Mouse (Mus musculus) retina, postnatal 1 day (tissue): ENCODE measurements at regions not wholly inside any gene's neighbourhood (a gene's known extent, or its start where the extent isn't known, plus 50 kb on each side); places are given as distances from the start of the nearest gene placed in this dataset.
A peak's percentile ranks its signal among the peaks of the same experiment; 100 is the strongest.

Source experiments
- DNase-seq: peaks from one replicate; pipeline ENCODE4 v3.0.0-alpha.2; 2012

DNA sequence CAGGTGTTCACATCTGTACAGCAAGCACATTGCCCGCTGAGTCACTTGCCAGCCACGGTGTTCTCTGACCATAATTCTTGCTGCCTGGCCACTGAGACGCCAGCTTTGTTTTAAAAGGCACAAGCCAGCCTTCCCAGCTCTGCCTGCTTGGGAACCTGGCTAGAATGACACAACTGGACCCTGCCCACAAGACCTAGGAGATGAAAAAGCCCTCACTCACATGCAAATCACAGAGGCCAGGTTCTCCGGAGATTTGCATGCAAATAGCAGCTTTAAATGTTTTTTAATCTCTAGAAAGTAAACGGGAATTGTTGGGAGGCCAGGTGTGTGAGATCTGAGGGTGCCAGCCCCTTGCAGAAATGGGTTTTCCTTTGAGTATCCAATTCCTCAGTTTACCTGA lies 71.9 kb downstream of the 1810010D01Rik start:
- no peak for DNase-seq

DNA sequence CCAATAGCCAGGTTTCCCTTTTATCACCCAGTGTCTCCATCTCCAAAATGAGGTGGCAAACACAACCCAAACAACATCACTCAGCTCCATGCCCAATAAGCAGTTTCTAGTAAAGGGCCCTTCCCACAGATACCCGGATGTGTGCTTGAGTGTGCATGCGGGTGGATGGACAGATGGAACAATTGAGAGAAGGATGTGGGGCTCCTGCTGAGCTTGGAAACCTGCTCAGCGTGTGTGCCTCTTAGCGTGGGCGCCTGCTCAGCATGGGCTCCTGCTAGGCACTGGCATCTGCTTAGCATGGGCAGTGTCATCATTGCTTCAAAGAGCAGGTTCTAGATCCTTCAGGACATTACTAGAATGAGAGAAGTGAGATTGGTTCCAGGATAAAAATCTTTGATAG lies 75.4 kb downstream of the 1810010D01Rik start:
- no peak for DNase-seq

DNA sequence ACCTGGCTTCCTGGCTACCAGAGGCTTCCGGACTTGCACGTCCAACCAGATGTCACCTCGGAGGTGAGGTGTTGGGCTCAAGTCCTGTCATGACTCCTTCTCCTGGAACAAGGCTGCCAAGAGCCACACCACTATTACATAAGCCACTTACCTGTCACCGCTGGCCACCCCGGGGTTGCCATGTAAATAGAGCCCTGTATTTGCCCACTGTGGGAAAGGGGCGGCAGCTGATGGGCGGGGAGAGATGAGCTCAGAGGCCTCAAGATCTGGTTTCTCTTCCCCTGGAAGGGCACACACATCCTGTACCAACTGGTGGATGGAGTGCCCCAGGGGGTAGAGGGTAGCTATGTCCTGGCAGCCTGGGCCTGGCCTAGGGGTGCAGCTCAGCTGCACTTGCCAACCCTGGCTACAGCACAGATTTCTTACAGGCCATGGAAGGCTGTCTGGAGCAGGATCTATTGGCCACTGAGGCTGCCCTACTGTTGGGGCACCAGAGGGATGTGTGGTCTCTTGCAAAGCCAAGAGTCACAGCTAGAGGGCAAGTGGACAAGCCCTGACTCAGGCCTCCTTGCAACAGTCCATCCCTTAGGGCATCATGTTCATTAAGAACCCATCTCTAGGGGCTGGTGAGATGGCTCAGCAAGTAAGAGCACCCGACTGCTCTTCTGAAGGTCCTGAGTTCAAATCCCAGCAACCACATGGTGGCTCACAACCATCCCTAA lies 76.3 kb downstream of the 1810010D01Rik start:
- no peak for DNase-seq

DNA sequence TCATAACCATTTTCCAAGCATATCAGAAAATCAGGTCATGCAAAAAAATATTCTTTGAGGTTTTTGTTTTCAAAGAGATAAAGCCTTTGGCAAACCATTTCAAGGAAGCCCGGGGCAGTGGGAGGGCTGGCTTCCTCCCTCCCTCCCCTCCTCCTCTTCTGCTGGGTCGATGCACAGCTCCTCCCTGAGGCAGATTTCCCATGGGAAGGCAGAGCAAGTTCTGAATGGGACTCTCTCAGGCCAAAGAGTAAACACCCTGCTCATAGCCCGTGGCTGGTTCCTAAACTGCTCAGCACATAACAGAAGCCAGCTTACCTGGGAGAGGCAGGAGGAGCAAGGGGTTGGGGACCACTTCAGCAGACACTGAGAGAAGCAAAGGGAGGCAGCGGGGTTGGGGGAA lies 77.9 kb downstream of the 1810010D01Rik start:
- DNase-seq = peak; percentile 68

DNA sequence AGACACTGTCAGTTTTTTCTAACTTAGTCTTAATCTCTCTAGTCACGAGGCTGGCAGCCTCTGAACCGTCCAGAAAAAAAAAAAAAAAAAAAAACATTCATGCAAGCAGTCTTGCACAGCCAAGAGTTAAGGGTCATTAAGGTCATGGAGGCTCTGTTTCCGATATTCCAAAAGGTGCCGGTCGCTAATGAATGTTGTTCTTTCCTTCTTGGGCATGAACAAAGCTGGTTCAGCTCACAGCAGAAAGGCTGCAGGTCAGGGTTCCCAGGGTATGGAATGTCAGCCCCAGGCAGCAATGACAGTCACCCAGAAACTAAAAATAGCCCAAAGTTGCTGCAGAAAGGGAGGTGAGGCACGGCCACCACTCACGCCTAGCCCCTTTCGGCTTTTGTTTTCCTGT lies 80.3 kb downstream of the 1810010D01Rik start:
- no peak for DNase-seq

DNA sequence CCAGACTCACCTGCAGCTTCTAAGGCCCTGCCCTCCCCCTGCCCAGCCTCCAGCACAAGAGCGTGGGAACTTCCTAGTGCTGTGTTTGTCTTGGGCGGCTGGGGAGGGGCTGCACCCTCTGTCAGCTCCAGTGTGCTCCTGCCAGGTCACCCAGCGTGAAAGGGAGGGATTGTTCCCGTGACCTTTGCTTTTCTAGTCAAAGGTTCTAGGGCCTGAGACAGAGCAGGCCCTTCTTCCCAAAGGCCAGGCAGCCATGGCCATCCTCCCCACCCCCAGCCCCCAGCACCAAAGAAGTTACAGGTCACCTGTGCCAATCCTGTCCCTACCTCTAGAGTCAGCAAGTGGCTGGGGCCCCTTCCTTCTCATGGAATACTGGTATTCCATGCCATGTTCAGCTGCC lies 80.7 kb downstream of the 1810010D01Rik start:
- DNase-seq = no peak

DNA sequence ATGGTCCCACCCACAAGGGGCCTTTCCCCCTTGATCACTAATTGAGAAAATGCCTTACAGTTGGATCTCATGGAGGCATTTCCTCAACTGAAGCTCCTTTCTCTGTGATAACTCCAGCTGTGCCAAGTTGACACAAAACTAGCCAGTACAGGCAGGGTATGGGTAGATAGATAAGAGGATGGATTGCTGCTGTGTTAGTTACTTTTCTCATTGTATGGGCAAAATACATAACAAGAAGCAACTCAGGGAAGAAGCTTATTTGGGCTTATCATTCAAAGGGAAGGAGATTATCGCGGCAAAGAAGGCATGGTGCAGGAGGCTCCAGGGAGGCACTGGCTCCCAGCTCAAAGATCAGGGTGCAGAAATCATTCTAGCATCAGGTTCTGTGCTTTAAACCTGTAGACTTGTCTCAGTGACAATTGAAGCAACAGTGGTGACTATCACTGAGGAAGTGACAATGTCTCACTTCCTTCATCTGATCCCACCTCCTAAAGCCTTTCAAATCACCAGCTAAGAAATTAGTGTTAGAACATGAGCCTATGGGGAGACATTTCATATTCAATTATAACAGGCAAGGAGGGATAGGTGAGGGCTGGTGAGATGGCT lies 83.8 kb downstream of the 1810010D01Rik start:
- DNase-seq = no peak

DNA sequence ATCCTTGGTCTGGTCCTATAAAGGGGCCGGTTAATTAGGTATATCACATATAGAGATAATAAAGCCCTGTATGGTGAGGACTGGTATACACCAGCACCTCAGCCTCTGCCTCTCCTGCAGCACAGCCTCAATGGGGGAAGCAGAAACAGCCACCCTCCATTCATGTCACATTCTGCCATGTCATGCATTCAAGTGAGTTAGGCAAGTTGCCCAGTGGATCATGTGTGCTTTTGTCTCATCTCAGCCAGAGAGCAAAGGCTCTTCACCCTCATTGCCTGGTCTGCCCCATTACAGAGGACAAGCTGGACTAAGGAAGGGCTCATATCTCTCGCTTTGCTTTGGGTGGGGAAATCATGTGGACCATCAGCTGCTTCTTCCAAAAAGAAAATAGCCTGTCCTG lies 85.4 kb downstream of the 1810010D01Rik start:
- DNase-seq = peak; percentile 82

DNA sequence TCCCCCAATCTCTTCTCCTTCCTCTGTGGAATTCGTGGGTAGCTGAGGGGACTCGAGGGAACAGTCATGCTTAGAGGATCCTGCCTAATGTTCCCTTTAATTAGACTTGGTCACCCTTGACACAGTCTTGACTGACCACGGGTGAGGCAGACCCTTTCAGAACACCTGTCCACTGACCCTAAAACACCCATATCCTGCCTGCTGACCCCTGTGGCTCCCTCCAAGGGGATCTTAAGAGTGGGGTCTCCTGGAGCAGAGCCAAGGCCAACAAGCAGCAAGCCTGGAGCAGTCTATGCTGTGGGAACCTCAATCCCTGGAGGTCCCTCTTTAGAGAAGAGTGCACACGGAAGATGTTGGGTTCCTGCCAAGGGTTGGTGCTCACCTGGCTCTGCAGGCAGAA lies 89.5 kb downstream of the 1810010D01Rik start:
- no peak for DNase-seq

DNA sequence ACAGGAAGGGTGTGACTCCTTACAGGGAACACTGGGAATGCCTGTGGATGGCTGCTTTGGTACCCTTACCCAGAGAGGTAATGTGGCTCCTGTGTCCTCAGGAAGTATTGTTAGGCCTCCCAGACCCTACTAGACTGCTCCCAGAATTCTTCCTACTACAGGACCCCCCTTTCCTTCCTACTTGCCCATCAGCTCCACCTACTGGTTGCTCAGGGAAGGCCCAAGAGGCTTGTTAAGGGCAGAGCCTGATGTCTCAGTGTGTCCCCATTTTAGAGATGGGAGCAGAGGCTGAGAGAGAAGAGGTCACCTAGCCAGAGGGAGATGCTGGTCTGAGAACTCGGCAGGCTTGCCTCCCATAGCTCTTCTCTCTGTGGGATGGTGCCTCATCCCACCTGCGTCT lies 93.3 kb downstream of the 1810010D01Rik start:
- no peak for DNase-seq

DNA sequence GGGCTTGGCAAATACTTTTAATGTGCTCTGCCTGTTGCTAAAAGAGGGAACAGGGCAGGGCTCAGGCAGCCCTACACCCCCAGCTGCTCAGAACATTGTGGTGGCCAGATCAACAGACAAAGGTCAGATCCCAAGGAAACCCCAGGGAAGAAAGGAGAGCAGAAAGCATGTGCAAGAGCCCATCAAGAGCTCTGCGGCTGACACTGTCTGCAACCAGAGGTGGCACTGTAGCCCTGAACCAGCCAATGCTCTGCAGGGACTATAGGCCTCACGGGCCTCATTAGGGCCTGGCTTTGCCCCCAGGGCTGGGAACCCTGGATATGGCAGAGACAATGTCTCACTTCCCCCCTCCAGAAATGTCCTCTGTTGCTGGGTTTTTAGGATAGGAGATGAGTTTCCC lies 93.8 kb downstream of the 1810010D01Rik start:
- DNase-seq = no peak

DNA sequence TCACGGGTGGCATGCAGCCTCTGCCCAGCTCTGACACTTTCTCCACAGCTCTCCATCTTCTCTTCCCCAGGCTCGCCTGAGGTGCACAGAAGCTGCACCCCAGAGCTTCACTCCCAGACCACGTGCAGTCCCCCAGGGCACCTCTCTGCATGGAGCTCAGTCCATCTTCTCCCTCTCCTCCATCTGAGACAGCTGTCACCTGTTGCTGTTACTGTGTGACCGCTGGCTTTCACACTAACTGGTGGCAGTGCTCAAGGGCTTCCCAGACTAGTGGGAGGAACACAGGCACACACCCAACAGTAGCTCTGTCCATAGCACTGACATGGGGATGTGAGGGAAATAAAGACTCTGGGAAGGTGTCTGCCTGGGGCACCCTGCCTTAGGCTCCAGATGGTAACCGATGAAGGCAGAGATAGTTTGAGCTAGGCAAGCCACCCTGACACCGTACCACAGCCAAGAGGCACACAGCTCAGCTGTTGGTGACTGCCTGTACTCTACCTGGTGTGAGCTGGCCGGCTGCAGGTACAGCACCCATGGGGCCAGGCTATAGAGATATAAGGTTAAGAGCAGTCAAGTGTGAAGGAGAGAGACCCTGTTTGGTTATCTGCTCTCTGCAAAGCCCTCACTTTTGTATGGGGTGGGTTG lies 94.9 kb downstream of the 1810010D01Rik start:
- no peak for DNase-seq

DNA sequence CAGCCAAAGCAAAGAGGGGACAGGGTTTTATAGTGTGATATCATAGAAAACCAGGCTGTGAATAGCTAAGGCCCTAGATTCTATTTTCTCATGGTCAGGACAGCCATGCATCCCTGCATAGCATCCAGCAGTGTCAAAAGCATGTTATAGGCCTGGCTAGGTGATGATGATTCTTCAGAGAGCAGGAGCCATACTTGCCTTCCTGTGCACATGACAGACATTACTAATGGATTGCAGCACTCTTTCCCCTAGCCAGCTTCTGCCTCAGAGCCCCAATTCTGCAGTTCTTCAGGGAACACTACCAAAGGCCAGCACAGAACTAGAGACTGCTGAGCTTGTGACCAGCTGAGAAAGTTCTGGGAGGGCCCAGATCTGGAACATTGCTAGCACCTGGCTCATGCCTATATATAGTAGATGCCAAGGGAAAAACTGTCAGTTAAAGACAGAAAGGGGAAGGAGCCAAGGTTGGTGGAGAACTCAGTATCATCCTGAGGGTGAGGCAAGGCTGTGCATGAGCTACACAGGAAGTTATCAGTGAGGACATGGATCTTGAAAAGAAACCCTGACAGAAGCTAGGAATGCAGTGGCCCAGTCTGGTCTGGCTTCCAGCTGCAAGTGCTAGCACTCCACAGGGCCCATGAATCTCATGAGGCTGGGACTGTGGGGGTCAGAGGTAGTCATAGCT lies 95.6 kb downstream of the 1810010D01Rik start:
- DNase-seq = no peak

DNA sequence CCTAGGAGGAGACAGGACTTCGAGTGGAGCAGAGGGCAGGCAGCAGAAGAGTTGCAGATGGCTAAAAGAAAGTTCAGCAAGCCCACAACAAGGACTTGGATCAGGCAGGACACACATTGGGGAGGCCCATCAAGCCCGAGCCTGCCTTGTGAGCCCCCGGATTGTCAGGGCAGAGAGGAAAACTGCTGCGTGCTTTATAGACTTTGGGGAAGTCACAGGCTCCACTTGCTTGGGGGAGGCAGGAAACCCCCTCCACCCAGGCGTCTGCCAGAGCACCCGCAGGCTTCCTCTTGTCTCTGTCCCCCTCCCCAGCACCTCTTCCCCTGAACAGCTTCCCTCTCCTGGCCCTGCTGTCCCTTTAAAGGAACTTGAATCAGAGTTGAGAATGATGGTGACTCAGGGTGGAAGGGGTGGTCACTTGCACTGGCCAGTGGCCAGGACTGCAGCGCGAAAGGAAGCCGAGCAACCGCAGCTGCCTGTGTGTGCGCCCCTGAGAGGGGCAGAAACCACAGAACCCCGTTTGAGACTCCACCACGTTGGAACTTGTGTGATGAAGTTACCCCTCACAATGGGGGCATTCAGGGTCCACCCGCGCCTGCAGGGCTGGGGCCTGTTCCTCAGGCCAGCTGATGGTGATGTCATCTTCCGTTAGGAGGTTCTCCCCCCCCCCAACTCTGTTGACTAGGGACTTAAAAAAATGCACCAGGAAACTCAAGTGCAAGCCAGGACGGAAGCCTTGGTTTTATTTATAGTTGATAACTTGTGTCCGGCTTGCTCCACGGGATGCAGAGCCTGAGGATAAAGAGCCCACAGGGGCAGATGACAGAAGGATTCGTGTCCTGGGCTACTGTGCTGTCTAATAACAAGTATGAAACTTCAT lies 96.4 kb downstream of the 1810010D01Rik start:
- DNase-seq = peak; percentile 87

DNA sequence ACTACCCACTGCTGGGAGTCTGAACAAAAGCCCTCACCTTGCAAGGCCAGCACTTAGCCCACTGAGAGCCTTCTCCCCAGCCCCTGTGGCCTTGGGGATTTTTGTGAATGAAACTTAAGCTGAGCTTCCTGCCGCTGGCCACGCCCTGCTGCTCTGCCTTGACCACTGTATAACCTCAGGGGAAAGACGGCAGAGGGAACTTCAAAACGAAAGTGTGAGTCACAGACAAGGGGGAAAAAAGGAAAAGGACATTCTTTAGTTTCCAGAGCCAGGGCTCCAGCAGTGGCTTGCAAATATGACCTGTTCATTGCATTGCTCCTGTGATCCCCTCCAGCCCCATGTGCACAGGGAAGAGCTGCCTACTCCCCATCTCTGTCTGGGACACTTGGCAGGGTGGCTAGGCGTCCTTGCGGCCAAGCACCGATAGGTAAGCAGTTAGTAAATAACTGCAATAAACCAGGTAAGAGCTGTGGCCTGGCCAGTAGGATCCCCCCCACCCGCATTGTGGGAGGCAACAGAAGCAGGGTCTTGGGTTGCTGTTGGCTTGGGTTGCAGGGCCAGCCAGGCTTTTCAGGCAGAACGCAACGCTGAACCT lies 97.2 kb downstream of the 1810010D01Rik start:
- DNase-seq = no peak

DNA sequence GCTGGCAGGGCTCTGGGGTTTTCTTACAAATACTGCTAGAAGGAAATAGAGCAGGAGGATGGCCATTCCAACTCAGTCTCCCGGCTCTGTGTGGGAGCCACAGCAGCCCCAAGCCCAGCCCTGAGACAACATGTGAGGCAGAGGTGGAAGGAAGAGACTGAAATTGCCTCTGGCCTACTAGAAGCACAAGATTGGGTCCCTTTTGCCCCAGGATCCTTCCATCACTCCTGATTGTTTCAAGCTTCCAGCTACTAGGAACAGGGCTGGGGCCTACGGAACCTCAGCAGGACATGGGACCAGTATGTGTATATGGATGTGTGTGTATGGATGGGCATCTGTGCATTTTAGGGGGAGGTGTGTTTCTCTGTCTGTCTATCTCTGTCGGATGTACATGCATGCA lies 97.9 kb downstream of the 1810010D01Rik start:
- DNase-seq = no peak

DNA sequence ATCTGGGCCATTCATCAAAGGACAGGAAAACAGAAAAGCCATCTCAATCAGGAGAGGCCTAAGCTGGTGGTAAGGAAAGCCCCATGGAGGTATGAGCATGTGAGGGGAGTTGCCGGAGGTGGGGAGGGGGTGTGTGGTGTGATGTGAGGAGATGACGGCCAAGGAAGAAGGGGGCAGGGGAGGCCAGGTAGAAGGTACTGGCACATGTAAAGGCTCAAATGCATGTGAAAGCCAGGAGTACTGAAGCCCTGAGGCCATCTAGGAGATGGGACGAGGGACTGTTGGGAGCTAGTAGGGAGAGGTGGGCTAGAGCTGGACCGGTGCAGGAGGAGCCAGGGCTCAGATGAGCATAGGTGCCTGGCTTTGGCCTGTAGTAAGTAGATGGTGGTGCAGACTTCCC lies 98.4 kb downstream of the 1810010D01Rik start:
- DNase-seq = no peak

DNA sequence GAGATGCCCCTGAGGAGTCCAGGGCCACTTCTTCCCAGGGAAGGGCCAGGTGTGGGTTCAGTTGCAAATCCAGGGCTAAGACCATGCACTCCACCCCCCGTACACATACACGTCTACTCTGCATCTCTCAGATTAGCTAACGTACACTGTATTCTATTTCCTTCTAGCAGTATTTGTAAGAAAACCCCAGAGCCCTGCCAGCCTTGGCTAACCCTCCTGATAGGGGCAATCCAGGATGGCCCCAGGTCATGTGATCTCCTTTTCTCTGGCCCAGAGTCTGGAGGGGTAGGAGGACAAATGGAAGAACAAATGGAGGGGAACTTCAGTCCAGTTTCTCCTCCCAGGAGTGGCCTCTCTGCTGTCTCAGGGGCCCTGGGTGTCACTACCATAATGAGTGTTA lies 98.9 kb downstream of the 1810010D01Rik start:
- no peak for DNase-seq

DNA sequence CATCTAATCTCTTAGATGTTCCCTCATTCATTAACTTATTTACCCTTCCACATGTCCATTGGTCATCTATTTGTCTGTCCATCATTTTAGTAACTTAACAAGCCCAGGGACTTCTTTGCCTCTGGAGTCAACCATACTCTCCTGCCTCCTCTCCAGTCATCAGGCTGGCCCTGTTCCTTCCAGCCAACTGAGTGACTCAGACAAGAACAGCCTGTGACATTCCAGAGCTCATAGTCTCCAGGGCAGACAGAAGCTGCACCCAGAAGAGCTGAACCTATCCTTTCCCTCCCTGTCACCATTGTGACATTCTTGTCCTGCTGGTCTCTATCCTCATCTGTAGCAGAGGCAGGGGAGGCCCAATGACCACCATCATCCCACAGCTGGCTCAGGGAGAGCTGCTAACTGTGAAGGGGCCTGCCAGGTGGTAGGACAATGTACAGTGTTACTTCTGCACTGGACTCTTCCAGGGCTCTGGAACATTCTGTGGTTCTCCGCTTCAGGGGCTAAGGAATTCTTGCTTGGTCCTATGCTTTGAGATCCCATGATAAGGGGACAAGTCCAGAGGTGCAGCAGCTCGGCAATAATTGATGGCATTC lies 100.2 kb downstream of the 1810010D01Rik start:
- no peak for DNase-seq

DNA sequence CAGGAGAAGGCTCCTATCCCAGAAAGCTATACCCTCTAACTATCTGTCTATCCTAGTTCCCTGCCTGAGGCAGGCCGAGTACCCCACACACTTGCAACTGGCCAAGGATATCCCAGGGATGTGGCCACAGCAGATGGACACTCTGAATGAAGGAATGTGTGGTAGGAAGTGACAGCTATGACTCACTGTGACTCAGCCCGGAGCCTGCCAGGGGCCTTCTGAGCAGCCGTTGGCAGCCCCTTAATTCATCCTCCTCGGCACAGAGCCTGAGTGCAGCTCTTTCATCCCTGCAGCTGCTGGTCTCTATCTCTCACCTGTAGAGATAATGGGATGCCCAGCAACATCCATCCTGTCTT lies 101.4 kb downstream of the 1810010D01Rik start:
- DNase-seq = no peak

DNA sequence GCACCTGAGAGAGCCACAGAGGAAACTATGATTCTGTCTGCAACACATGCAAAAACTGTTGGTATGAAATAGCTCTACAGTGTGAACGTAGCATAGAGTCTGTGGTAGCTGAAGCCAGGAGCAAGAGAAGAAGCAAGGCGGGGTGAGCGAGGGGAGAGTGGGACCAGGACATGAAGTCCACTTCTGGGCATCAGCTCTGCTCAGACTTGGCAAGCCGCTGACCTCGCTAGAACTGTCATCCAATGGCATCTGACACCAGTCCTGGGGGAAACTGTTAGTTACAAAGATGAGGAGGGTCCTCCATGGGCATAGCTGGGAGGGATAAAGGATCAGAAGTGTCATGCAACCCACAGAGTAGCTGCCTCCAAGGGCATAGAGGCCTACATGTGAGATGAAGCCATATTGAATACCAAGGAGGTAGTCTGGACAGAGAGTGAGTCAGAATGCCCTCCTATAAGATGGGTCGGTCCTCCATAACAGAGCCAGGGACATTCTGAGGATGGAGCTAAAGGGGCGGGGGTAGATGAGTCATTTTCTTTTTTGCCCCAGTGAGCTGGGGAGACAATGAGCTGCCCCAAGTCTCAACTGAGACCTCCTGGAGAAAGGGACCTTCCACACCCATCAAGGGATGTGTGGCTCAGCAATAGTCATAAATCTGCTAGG lies 102.0 kb downstream of the 1810010D01Rik start:
- DNase-seq = no peak
